Mouse (Mus musculus) embryonic fibroblast, embryonic 13.5 days (primary cell): Measurements from ENCODE around the gene Birc2. TPM values are rescaled to one million over a fixed set of nuclear protein-coding genes. Genes with fewer than 3 reads are reported as not detected.

Experiments
- H3K27ac ChIP-seq: 2 replicates; pipeline ENCODE4 v1.5.1; 2012; ENCODE audit warnings: low read length, control low read depth, inconsistent platforms; ENCODE audit not compliant: insufficient read depth
- H3K4me1 ChIP-seq: 2 replicates; pipeline ENCODE4 v1.6.1; 2011; ENCODE audit warnings: low read length; ENCODE audit not compliant: control insufficient read depth, insufficient read depth
- H3K4me3 ChIP-seq: 2 replicates; pipeline ENCODE4 v1.5.1; 2011; ENCODE audit warnings: mild to moderate bottlenecking, control low read depth, low read length; ENCODE audit not compliant: insufficient read depth
- CTCF ChIP-seq: IDR thresholded peaks from 2 replicates; pipeline ENCODE4 v1.5.1; 2011; ENCODE audit warnings: mild to moderate bottlenecking, control low read depth, low read length, moderate library complexity, borderline replicate concordance; ENCODE audit not compliant: insufficient read depth
- POLR2A ChIP-seq: IDR thresholded peaks from 2 replicates; pipeline ENCODE4 v1.6.1; 2011; ENCODE audit warnings: low read depth, mild to moderate bottlenecking, control low read depth, low read length, moderate library complexity
- polyA plus RNA-seq: library from polyadenylated mRNA; stranded (reverse); fragments of >200 nt; gene quantifications from 2 replicates; pipeline ENCODE4 v1.2.4, GENCODE M21; 2011; ENCODE audit warnings: low read depth; ENCODE audit not compliant: missing spikeins, insufficient read length

Birc2 gene
- polyA plus RNA-seq, 1 experiment, result 25.4 TPM

- no peak overlapping the region for H3K4me3 ChIP-seq
- H3K27ac ChIP-seq, result no peak overlapping the region
- H3K4me1 ChIP-seq, result no peaks in the 10 kb centered on the region
- TF ChIP-seq POLR2A, result no peak
- no peak for TF ChIP-seq CTCF
Observed at GRCm38 (mm10) chr9:7846667-7847199, 9.9 kb upstream of the Birc2 start.

DNA sequence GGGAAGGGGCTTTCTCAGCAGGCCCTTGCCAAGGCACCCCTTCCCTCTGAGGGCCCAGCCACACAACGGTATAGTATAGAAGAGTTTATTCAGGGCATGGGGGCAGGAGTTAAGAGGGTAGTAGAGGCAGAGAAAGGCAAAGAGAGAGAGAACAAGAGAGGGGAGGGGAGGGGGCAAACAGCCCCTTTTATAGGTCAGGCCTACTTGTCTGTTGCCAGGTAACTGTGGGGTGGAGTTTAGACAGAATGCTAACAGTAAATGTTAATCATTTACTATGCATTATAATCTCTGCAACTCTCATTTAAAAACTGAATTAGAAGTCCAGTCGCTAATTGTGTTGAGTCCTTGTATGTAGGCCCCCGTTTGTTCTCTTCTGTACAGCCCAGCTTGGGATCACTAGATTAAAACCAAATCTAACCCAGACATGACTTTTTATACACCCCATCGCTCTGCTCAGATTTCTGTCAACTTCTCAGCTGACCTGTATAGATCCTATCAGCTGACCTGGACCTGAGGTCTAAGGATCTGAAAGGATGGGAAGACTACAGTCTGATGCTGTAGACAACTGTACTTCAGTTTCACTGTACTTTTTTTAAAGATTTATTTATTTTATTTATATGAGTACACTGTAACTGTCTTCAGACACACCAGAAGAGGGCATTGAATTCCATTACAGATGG lies 8.5 kb upstream of the Birc2 start:
- Histone ChIP-seq H3K4me3 (no peak overlapping the region), H3K27ac (no peak overlapping the region), H3K4me1 (no peaks in the 10 kb centered on the region)
- TF ChIP-seq CTCF (no peak), POLR2A (no peak)

GRCm38 (mm10) chr9:7841221-7841620 lies 4.4 kb upstream of the Birc2 start:
- H3K4me1 ChIP-seq, result no peaks in the 10 kb centered on the region
- H3K27ac ChIP-seq, result no peak overlapping the region
- H3K4me3 ChIP-seq, result no peak overlapping the region
- TF ChIP-seq CTCF (no peak), POLR2A (no peak)

- TF ChIP-seq CTCF (no peak), POLR2A (0 out of 2 replicates have a peak, but pooled peaks have one; percentile 12)
- Histone ChIP-seq H3K27ac (peak overlapping the region; percentile 96), H3K4me1 (peaks cover 3% of the 10 kb centered on the region; the same call in 1 of the 2 replicates), H3K4me3 (peak overlapping the region; percentile 77; the same call in 1 of the 2 replicates)
Observed at GRCm38 (mm10) chr9:7837806-7838440, 1.1 kb upstream of the Birc2 start.

- H3K4me1 ChIP-seq, result peaks cover 3% of the 10 kb centered on the region; the same call in 1 of the 2 replicates
- TF ChIP-seq POLR2A (peak; percentile 40; the same call in 1 of the 2 replicates), CTCF (no peak)
- H3K27ac ChIP-seq, result peak overlapping the region; percentile 93
- peak overlapping the region; percentile 75 for H3K4me3 ChIP-seq
Observed at GRCm38 (mm10) chr9:7836331-7836730, 533 bp downstream of the Birc2 start.

- Histone ChIP-seq H3K4me1 (peaks cover 3% of the 10 kb centered on the region; the same call in 1 of the 2 replicates), H3K27ac (no peak overlapping the region), H3K4me3 (no peak overlapping the region)
- TF ChIP-seq POLR2A, result no peak
- no peak for TF ChIP-seq CTCF
Observed at GRCm38 (mm10) chr9:7835302-7835701, 1.6 kb downstream of the Birc2 start.

- no peak overlapping the region for H3K4me3 ChIP-seq
- TF ChIP-seq CTCF, result no peak
- TF ChIP-seq POLR2A, result no peak
- no peak overlapping the region for H3K27ac ChIP-seq
- H3K4me1 ChIP-seq, result peaks cover 3% of the 10 kb centered on the region; the same call in 1 of the 2 replicates
Observed at GRCm38 (mm10) chr9:7833421-7833820, 3.4 kb downstream of the Birc2 start.

- Histone ChIP-seq H3K4me1 (peaks cover 3% of the 10 kb centered on the region; the same call in 1 of the 2 replicates), H3K4me3 (no peak overlapping the region), H3K27ac (no peak overlapping the region)
- TF ChIP-seq CTCF (no peak), POLR2A (no peak)
Observed at GRCm38 (mm10) chr9:7829531-7830528, 7.0 kb downstream of the Birc2 start.

GRCm38 (mm10) chr9:7828706-7829105 lies 8.2 kb downstream of the Birc2 start:
- Histone ChIP-seq H3K4me1 (no peaks in the 10 kb centered on the region), H3K4me3 (no peak overlapping the region), H3K27ac (no peak overlapping the region)
- TF ChIP-seq POLR2A, result no peak
- no peak for TF ChIP-seq CTCF

- no peak overlapping the region for H3K4me3 ChIP-seq
- no peak for TF ChIP-seq POLR2A
- no peak for TF ChIP-seq CTCF
- H3K27ac ChIP-seq, result no peak overlapping the region
- H3K4me1 ChIP-seq, result no peaks in the 10 kb centered on the region
Observed at GRCm38 (mm10) chr9:7824916-7825315, 11.9 kb downstream of the Birc2 start.
